Mouse (Mus musculus) bone marrow, adult 2 months (tissue): ENCODE results near the gene Capg.

Experiments used
- CTCF ChIP-seq: fragments of 200-500 bp; IDR thresholded peaks from 2 replicates; pipeline ENCODE4 v1.5.1; 2011; ENCODE audit warnings: low read length, control low read depth; ENCODE audit not compliant: control insufficient read depth, insufficient read depth
- POLR2A ChIP-seq: fragments of 200-500 bp; IDR thresholded peaks from 2 replicates; pipeline ENCODE4 v1.6.1; 2011; ENCODE audit warnings: low read depth, mild to moderate bottlenecking, control low read depth, low read length, borderline replicate concordance; ENCODE audit not compliant: control insufficient read depth

- TF ChIP-seq CTCF (no peak), POLR2A (no peak)
Observed at GRCm38 (mm10) chr6:72543265-72543850, 833 bp upstream of the Capg start.
